Mouse (Mus musculus): Measurements from ENCODE around the gene Mpp2. TPM values are rescaled to one million over a fixed set of nuclear protein-coding genes. Genes with fewer than 3 reads are reported as not detected.
A peak's percentile ranks its signal among the peaks of the same experiment; 100 is the strongest.

Mpp2 gene
- polyA plus RNA-seq, 1 experiment from 2014 or later, result 16.2 TPM

DNA sequence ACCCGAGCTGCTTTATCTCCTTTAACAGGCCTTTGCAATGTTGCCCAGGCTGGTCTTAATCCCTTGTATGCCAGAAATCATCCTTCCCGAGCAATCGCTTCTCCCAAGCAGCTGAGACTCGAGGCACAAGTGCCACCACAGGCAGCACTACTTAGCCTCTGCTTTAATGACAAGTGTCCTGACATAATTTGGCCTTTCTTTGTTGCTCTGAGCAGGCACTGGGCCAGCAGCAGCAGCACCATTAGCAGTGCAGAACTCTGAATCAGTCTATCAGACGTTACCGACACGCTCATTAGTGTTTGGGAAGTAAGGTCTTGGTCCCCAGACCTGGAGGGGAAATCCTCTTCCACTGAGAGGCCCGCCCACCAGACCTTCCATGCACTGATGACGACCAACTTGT lies 68.6 kb downstream of the Mpp2 start:
- Histone ChIP-seq H3K27ac (ENCODE audit: low read depth, low read length) (no peak overlapping the region), H3K36me3 (ENCODE audit: control insufficient read depth, insufficient read depth, low read length) (0 out of 2 replicates have a peak, but pooled peaks cover 3% of the 10 kb centered on the region), H3K4me1 (ENCODE audit: control insufficient read depth, insufficient read depth, low read length) (0 out of 2 replicates have a peak, but pooled peaks cover 8% of the 10 kb centered on the region), H3K27me3 (ENCODE audit: control insufficient read depth, insufficient read depth, low read length) (no peaks in the 10 kb centered on the region), H3K9ac (ENCODE audit: low read length) (no peak overlapping the region), H3K4me2 (ENCODE audit: low read depth) (no peak overlapping the region), H3K9me3 (ENCODE audit: control insufficient read depth, low read length) (no peaks in the 10 kb centered on the region), H3K4me3 (ENCODE audit: low read depth, low read length) (no peak overlapping the region)
- no peak for DNase-seq (ENCODE audit: low spot score)
- no peak for ATAC-seq (ENCODE audit: insufficient read depth, low FRiP score, low TSS enrichment)
- WGBS, result 77% methylated on average over 9 of the region's 9 CpGs

DNA sequence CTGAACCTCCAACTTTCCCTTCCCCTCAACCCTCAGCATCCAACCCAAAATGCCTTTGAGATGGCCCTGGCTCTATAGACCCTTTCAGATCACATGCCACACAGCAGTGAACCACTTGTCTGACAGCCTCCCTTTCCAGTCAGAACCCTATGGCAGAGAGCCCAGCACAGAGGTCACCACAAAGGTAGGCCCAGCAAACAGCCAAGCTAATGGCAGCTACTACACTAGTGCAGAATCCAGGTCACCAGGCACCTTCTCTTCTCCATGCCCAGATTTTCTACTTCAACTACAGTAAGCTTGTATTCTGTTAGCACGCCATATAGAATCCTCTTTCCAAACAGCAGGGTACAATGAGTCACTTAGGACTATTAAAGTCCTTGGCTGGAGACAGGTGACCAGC lies 72.2 kb downstream of the Mpp2 start:
- 90% methylated on average over 1 of the region's 1 CpGs for WGBS
- Histone ChIP-seq H3K4me3 (ENCODE audit: low read depth, low read length) (no peak overlapping the region), H3K9me3 (ENCODE audit: control insufficient read depth, low read length) (no peaks in the 10 kb centered on the region), H3K36me3 (ENCODE audit: control insufficient read depth, insufficient read depth, low read length) (peaks cover 3% of the 10 kb centered on the region), H3K9ac (ENCODE audit: low read length) (no peak overlapping the region), H3K4me2 (ENCODE audit: low read depth) (no peak overlapping the region), H3K27me3 (ENCODE audit: control insufficient read depth, insufficient read depth, low read length) (no peaks in the 10 kb centered on the region), H3K27ac (ENCODE audit: low read depth, low read length) (no peak overlapping the region), H3K4me1 (ENCODE audit: control insufficient read depth, insufficient read depth, low read length) (no peaks in the 10 kb centered on the region)
- no peak for DNase-seq (ENCODE audit: low spot score)
- no peak for ATAC-seq (ENCODE audit: insufficient read depth, low FRiP score, low TSS enrichment)

DNA sequence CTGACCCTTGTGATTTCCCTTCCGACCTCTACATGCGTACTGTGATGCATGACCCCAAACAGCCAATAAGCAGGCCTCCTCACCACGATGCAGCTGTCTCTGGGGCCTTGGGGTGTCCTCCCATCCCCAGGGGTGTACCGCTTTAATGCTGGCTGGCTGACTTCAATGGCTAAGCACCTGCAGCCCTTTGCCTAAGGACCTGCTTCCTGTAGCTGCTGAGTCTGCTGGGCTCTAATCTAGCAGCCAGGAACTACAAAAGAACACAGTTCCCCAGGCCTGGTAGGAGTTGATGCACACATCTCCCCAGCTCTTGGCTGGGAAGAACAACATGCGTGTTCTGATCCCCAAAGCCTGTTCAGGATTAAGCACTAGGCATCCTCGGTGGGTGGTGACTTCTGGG lies 72.8 kb downstream of the Mpp2 start:
- no peak overlapping the region for H3K4me3 ChIP-seq (ENCODE audit: low read depth, low read length)
- H3K4me2 ChIP-seq (ENCODE audit: low read depth), result no peak overlapping the region
- no peak for ATAC-seq (ENCODE audit: insufficient read depth, low FRiP score, low TSS enrichment)
- DNase-seq (ENCODE audit: low spot score), result no peak
- no peaks in the 10 kb centered on the region for H3K9me3 ChIP-seq (ENCODE audit: control insufficient read depth, low read length)
- no peaks in the 10 kb centered on the region for H3K27me3 ChIP-seq (ENCODE audit: control insufficient read depth, insufficient read depth, low read length)
- WGBS, result 76% methylated on average over 6 of the region's 6 CpGs
- peaks cover 3% of the 10 kb centered on the region for H3K36me3 ChIP-seq (ENCODE audit: control insufficient read depth, insufficient read depth, low read length)
- no peaks in the 10 kb centered on the region; the same call in 1 of the 2 replicates for H3K4me1 ChIP-seq (ENCODE audit: control insufficient read depth, insufficient read depth, low read length)
- no peak overlapping the region for H3K27ac ChIP-seq (ENCODE audit: low read depth, low read length)
- no peak overlapping the region for H3K9ac ChIP-seq (ENCODE audit: low read length)

DNA sequence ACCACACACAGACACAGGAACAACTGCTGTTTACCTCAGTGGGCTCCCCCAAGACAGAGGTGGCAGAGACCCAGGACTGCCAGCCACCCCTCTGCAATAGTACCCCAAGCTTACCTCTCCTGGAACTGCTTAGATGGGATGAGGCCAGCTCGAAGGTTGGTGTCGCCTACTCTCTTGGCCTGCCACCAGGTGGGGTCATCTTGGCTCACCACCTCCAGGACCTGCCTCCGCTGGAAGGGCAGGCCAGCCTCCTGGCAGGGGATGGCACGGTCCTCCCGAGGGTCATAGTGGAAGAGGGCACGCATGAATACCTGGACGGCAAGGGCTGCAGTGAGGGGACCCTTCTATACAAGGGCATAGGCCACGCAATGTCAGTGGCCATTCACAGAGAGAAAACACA lies 75.1 kb downstream of the Mpp2 start:
- Histone ChIP-seq H3K27me3 (ENCODE audit: control insufficient read depth, insufficient read depth, low read length) (no peaks in the 10 kb centered on the region), H3K9me3 (ENCODE audit: control insufficient read depth, low read length) (no peaks in the 10 kb centered on the region), H3K4me1 (ENCODE audit: control insufficient read depth, insufficient read depth, low read length) (no peaks in the 10 kb centered on the region; the same call in 1 of the 2 replicates), H3K4me3 (ENCODE audit: low read depth, low read length) (no peak overlapping the region), H3K27ac (ENCODE audit: low read depth, low read length) (no peak overlapping the region), H3K4me2 (ENCODE audit: low read depth) (no peak overlapping the region), H3K36me3 (ENCODE audit: control insufficient read depth, insufficient read depth, low read length) (peaks cover 3% of the 10 kb centered on the region), H3K9ac (ENCODE audit: low read length) (no peak overlapping the region)
- ATAC-seq (ENCODE audit: insufficient read depth, low FRiP score, low TSS enrichment), result no peak
- no peak for DNase-seq (ENCODE audit: low spot score)
- 92% methylated on average over 8 of the region's 8 CpGs for WGBS

DNA sequence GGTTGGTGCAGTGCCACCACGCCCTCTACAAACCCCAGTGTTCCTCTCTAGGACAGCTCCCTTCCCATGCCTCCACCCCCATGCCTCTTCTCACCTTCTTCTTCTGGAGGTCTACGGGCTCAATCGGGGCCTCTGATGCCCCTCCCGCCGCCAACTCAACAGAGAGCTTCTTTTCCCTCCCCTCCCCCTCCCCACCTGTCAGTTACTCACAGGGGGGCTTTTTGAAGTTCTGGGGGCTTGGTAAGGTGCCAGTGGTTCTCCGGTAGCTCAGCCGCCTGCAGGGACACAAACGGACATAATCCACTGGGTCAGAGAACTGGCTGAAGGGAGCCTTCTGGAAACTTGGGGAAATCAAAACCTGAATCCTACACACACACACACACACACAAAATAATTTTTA lies 76.8 kb downstream of the Mpp2 start:
- no peak for ATAC-seq (ENCODE audit: insufficient read depth, low FRiP score, low TSS enrichment)
- 83% methylated on average over 8 of the region's 8 CpGs for WGBS
- Histone ChIP-seq H3K27me3 (ENCODE audit: control insufficient read depth, insufficient read depth, low read length) (no peaks in the 10 kb centered on the region), H3K4me3 (ENCODE audit: low read depth, low read length) (no peak overlapping the region), H3K9me3 (ENCODE audit: control insufficient read depth, low read length) (no peaks in the 10 kb centered on the region), H3K4me1 (ENCODE audit: control insufficient read depth, insufficient read depth, low read length) (no peaks in the 10 kb centered on the region; the same call in 1 of the 2 replicates), H3K27ac (ENCODE audit: low read depth, low read length) (no peak overlapping the region), H3K36me3 (ENCODE audit: control insufficient read depth, insufficient read depth, low read length) (no peaks in the 10 kb centered on the region; the same call in none of the 2 replicates), H3K9ac (ENCODE audit: low read length) (no peak overlapping the region), H3K4me2 (ENCODE audit: low read depth) (no peak overlapping the region)
- no peak for DNase-seq (ENCODE audit: low spot score)

DNA sequence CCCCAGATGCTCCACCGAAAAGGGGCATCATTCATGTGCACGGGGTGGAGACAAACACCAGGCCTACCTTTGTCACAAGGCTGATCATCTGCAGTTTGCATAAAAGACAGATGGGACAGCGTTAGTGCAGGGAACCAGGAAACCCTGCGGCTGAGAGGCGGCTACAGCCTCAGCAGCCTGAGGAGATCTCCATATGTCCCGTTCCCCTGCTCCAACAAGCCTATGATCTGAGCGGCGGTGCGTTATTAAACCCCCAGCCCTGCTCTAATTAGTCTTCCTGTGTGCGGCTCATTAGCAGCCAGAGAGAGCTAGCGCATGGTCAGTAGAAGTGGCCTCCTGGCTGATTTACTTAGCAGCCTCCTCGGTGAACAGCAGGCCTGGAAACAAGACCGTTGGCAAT lies 78.2 kb downstream of the Mpp2 start:
- Histone ChIP-seq H3K4me1 (ENCODE audit: control insufficient read depth, insufficient read depth, low read length) (no peaks in the 10 kb centered on the region; the same call in 1 of the 2 replicates), H3K27me3 (ENCODE audit: control insufficient read depth, insufficient read depth, low read length) (no peaks in the 10 kb centered on the region), H3K36me3 (ENCODE audit: control insufficient read depth, insufficient read depth, low read length) (no peaks in the 10 kb centered on the region; the same call in none of the 2 replicates), H3K9ac (ENCODE audit: low read length) (no peak overlapping the region), H3K4me2 (ENCODE audit: low read depth) (no peak overlapping the region), H3K4me3 (ENCODE audit: low read depth, low read length) (no peak overlapping the region), H3K27ac (ENCODE audit: low read depth, low read length) (peak overlapping the region; percentile 58; the same call in 1 of the 2 replicates), H3K9me3 (ENCODE audit: control insufficient read depth, low read length) (no peaks in the 10 kb centered on the region)
- 52% methylated on average over 13 of the region's 13 CpGs for WGBS
- no peak for ATAC-seq (ENCODE audit: insufficient read depth, low FRiP score, low TSS enrichment)
- peak; percentile 37 for DNase-seq (ENCODE audit: low spot score)

DNA sequence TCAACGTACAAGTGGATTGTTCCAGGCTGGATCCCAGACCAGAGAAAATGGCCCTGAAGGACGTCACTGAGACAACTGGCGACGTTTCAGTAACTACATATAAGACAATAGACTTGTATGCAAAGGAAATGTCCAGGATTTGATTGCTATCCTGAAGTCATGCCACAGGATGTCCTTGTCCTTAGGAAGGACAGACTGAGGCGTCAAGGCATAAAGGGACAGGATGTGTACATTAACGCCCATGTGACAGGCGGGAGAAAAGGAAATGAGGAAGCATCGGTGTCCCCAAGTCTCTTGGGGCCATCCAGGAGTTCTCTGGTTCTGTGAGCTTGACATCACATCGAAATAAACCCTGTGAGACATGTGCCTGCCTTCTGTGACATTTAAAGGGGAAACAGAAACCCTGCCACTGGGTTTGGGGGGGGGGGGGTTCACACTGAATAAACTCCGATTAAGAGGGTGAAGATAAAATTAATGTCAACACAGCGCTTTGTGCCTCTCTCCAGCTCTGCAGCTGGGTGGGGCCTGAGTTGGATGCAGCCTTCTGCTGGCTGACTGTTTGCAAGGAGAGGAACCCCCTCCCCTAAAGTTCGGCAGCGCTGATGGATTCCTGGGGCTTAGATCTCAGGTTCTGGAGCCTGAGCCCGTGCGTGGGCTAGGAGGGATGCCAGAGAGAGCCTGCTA lies 79.2 kb downstream of the Mpp2 start:
- no peak overlapping the region for H3K4me2 ChIP-seq (ENCODE audit: low read depth)
- H3K9ac ChIP-seq (ENCODE audit: low read length), result no peak overlapping the region
- H3K27me3 ChIP-seq (ENCODE audit: control insufficient read depth, insufficient read depth, low read length), result no peaks in the 10 kb centered on the region
- no peak overlapping the region for H3K4me3 ChIP-seq (ENCODE audit: low read depth, low read length)
- 91% methylated on average over 15 of the region's 15 CpGs for WGBS
- DNase-seq (ENCODE audit: low spot score), result no peak
- no peaks in the 10 kb centered on the region for H3K9me3 ChIP-seq (ENCODE audit: control insufficient read depth, low read length)
- no peak for ATAC-seq (ENCODE audit: insufficient read depth, low FRiP score, low TSS enrichment)
- H3K36me3 ChIP-seq (ENCODE audit: control insufficient read depth, insufficient read depth, low read length), result peaks cover 3% of the 10 kb centered on the region
- H3K4me1 ChIP-seq (ENCODE audit: control insufficient read depth, insufficient read depth, low read length), result no peaks in the 10 kb centered on the region; the same call in 1 of the 2 replicates
- H3K27ac ChIP-seq (ENCODE audit: low read depth, low read length), result no peak overlapping the region

DNA sequence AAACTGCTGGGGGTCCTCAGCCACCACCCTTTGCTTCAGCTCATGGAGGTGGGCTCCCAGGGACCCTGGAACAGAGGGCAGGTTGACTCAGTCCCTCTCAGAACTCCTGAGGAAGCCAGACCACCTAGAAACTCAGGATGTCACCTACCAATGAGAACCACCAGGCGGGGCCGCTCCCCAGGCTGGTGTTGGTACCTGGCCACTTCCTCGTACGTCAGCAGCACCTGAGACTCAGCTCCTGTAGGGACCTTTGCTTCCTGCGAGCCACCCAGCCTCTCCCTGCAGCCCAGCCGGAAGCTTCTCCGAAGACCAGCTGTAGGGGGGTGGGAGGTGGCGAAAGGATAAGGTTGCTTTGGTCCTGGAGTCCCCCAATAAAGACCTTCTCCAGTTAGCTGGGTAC lies 79.9 kb downstream of the Mpp2 start:
- Histone ChIP-seq H3K4me1 (ENCODE audit: control insufficient read depth, insufficient read depth, low read length) (no peaks in the 10 kb centered on the region; the same call in 1 of the 2 replicates), H3K9me3 (ENCODE audit: control insufficient read depth, low read length) (no peaks in the 10 kb centered on the region), H3K4me2 (ENCODE audit: low read depth) (no peak overlapping the region), H3K27me3 (ENCODE audit: control insufficient read depth, insufficient read depth, low read length) (no peaks in the 10 kb centered on the region), H3K4me3 (ENCODE audit: low read depth, low read length) (no peak overlapping the region), H3K36me3 (ENCODE audit: control insufficient read depth, insufficient read depth, low read length) (peaks cover 3% of the 10 kb centered on the region), H3K27ac (ENCODE audit: low read depth, low read length) (no peak overlapping the region), H3K9ac (ENCODE audit: low read length) (no peak overlapping the region)
- DNase-seq (ENCODE audit: low spot score) (no peak), ATAC-seq (ENCODE audit: insufficient read depth, low FRiP score, low TSS enrichment) (no peak)
- WGBS, result 96% methylated on average over 8 of the region's 8 CpGs

All from neural tube, embryonic 11.5 days (tissue).